9 mouse cellular contexts compared by ENCODE assay signal in the genomic region with DNA sequence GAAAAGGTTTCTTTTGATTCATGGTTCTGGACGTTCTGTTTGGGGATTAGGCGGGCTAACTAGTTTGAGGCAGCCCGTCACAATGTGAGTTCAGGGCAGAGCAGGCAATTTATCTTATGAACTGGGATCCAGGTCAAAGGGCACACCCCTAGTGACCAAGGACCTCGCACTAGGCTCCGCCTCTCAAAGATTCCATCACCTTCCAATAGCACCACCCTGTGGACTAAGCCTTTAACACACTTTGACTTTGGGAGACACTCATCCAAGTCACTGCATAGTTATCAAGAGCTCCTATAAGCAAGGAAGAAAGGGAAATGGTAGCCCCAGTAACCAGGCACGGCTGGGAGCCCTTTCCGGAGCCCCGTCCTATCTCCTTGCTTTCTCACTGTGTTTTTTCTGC.
A peak's percentile ranks its signal among the peaks of the same experiment; 100 is the strongest.
DNase-seq lines count a peak whose midpoint lies in the region; ATAC-seq and TF ChIP-seq lines count a peak whose summit lies in the region.
"Had no signal": no experiment of that assay in that cellular context is flagged by ENCODE, and none has a peak within 500 bp of the region (broad histone marks: within the 10 kb centered on the region; RNA-seq: fewer than 3 reads in every experiment).

No protein-coding gene starts in this region.

- no peak overlapping the region for H3K27ac ChIP-seq in kidney, embryonic 14.5 days (ENCODE audit: low read depth, low read length)
- no peak overlapping the region for H3K27ac ChIP-seq in MEL (ENCODE audit: control insufficient read depth, low read depth, low read length)
- H3K27ac ChIP-seq: macrophage had no signal

- peak; percentile 14 to 55 (median 18); a peak in 3 of 6 replicates for TF ChIP-seq CTCF in MEL (IDR thresholded peaks at IDR 0.05 in 2 of 3, conservative IDR thresholded peaks at IDR 0.05 in 1 of 3; ENCODE audit: control insufficient read depth in 1 of 3, insufficient read depth in 1 of 3, low read depth in 2 of 3, low read length in 3 of 3, poor library complexity in 1 of 3, severe bottlenecking in 1 of 3)

- no peaks in the 10 kb centered on the region for H3K4me1 ChIP-seq in kidney, embryonic 14.5 days (ENCODE audit: control insufficient read depth, insufficient read depth, low read length)
- 0 out of 4 replicates have a peak, but pooled peaks cover 0 to 3% of the 10 kb centered on the region in 2 experiments for H3K4me1 ChIP-seq in MEL (ENCODE audit: control insufficient read depth in 1 of 2, insufficient read depth in 2 of 2, low read length in 2 of 2)

- H3K79me2 ChIP-seq in MEL (ENCODE audit: control insufficient read depth, insufficient read depth, low read length, poor library complexity): no peaks in the 10 kb centered on the region

- H3K36me3 ChIP-seq in kidney, embryonic 14.5 days (ENCODE audit: control insufficient read depth, insufficient read depth, low read length): no peaks in the 10 kb centered on the region
- H3K36me3 ChIP-seq in MEL (ENCODE audit: control insufficient read depth in 1 of 2, insufficient read depth in 2 of 2, low read length in 2 of 2): no peaks in the 10 kb centered on the region

- H3K4me2 ChIP-seq in kidney, embryonic 14.5 days (replicated peaks; ENCODE audit: low read depth, low read length): no peak overlapping the region

- no peak overlapping the region for H3K4me3 ChIP-seq in kidney, embryonic 14.5 days (ENCODE audit: low read length)
- no peak overlapping the region for H3K4me3 ChIP-seq in MEL (ENCODE audit: control insufficient read depth in 1 of 2, insufficient read depth in 1 of 2, low read depth in 2 of 2, low read length in 2 of 2)

- DNase-seq in kidney, adult 18-20 months: peak; percentile 4
- DNase-seq in MEL (ENCODE audit: low read depth, low spot score): peak; percentile 37
- DNase-seq in embryo, embryonic 10.5 days (ENCODE audit: low spot score): peak; percentile 55
- DNase-seq in spleen, postnatal 36 days (ENCODE audit: low spot score in 2 of 2): peak; percentile 1 to 18
- DNase-seq in urinary bladder, adult 18-20 months (ENCODE audit: low spot score in 2 of 2): no peak
- DNase-seq in layer of hippocampus, postnatal 36 days: no peak
- DNase-seq in layer of hippocampus, adult 18-20 months (ENCODE audit: low spot score in 2 of 2): no peak

- H3K9me3 ChIP-seq in kidney, embryonic 14.5 days (ENCODE audit: control insufficient read depth, low read length): no peaks in the 10 kb centered on the region
- H3K9me3 ChIP-seq in MEL (replicated peaks; ENCODE audit: insufficient read depth, low read length): no peaks in the 10 kb centered on the region

- peak; percentile 70 for TF ChIP-seq RAD21 in MEL (IDR thresholded peaks at IDR 0.05; ENCODE audit: low read depth, low read length)

- H3K27me3 ChIP-seq in kidney, embryonic 14.5 days (ENCODE audit: control insufficient read depth, insufficient read depth, low read length): no peaks in the 10 kb centered on the region
- no peaks in the 10 kb centered on the region for H3K27me3 ChIP-seq in MEL (ENCODE audit: control insufficient read depth in 1 of 2, insufficient read depth in 2 of 2, low read length in 2 of 2)

- TF ChIP-seq POLR2A in MEL (IDR thresholded peaks at IDR 0.05; ENCODE audit: control insufficient read depth in 1 of 2, insufficient read depth in 1 of 2, low read depth in 1 of 2, low read length in 2 of 2, poor library complexity in 1 of 2): no peak

- WGBS in kidney, embryonic 14.5 days: 50% methylated on average over 8 of the region's 8 CpGs

- ATAC-seq in kidney, embryonic 14.5 days (ENCODE audit: low FRiP score, low TSS enrichment): no peak

- no peak for TF ChIP-seq EP300 in MEL (IDR thresholded peaks at IDR 0.05; ENCODE audit: low read depth in 1 of 2, low read length in 2 of 2)

- H3K9ac ChIP-seq in kidney, embryonic 14.5 days (ENCODE audit: low read depth, low read length): no peak overlapping the region
- no peak overlapping the region for H3K9ac ChIP-seq in MEL (ENCODE audit: control insufficient read depth, low read depth, low read length, poor library complexity, severe bottlenecking)

TF ChIP-seq in MEL, 35 proteins besides CTCF, POLR2A, EP300 and RAD21:
- no peak for TF ChIP-seq POLR2AphosphoS5 (IDR thresholded peaks at IDR 0.05; ENCODE audit: borderline replicate concordance, low read depth, low read length)
- no peak for TF ChIP-seq USF1 (IDR thresholded peaks at IDR 0.05; ENCODE audit: low read depth, low read length)
- peak; percentile 52 for TF ChIP-seq ZC3H11A (IDR thresholded peaks at IDR 0.05; ENCODE audit: low read depth, low read length)
- peak; percentile 71 for TF ChIP-seq SMC3 (IDR thresholded peaks at IDR 0.05; ENCODE audit: low read depth, low read length)
- TF ChIP-seq HCFC1 (IDR thresholded peaks at IDR 0.05; ENCODE audit: low read depth, low read length): no peak
- TF ChIP-seq GATA1 (IDR thresholded peaks at IDR 0.05; ENCODE audit: low read depth, low read length): no peak

Comparison
In these comparisons a context has a peak if more than half of its experiments do, and no peak if none do; other contexts are left out.
1. DNase-seq: peak in kidney, adult 18-20 months (single experiment), MEL (single experiment), embryo, embryonic 10.5 days (single experiment) and spleen, postnatal 36 days (2 of 2); none in urinary bladder, adult 18-20 months (0 of 2), layer of hippocampus, postnatal 36 days (0 of 2) and layer of hippocampus, adult 18-20 months (0 of 2).